Mouse (Mus musculus): ENCODE data around the gene Arsb.

Gene Arsb

DNA sequence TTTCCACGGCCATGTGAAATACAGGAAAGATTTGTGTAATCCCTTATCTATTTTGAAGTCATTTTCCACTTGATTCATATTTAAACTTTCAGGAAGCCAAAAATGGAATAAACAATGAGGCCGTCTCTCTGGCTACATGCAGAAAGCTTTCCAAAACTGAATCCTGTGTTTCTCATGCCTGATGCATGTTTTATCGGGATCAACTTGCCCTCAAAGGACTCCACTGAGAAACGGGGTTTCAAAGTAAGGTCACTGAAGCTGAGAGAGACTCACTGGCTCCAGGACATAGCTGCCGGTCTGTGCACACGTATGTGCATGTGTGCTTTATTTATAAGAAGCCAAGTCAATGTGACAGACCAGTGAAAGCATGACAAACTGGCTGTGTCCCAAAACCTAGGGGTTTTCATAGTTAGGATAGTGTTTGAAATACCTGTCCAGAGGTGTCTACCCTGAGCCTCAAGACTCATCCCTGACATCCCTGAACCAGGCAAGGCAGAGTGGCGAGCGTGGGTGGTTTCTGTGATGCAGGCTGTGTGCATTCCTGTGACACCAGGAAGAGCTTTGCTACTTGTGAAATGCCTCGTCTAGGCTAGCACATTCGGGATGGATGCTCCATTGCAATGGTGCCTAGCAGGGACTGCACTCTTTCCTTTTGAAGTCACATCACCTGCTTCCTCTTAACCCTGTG lies 75.5 kb downstream of the Arsb start:
- no peak for DNase-seq

DNA sequence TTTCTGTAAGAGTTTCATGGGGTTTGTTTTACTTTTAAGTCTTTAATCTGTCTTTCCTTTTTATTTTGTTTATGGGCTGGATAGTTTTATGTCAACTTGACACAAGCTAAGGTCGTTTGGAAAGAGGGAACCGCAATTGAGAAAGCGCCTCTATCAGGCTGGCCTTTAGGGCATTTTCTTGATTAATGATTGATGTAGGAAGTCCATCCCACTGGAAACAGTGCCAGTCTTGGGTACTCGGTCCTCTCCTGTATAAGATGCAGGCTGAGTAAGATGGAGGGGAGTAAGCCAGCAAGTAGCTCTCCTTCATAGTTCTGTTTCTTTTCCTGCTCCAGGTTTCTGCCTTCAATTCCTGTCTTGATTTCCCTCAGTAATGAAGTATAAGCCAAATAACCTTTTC lies 76.2 kb downstream of the Arsb start:
- DNase-seq: no peak

- no peak for DNase-seq
Observed at GRCm38 (mm10) chr13:93848615-93849014, 77.2 kb downstream of the Arsb start.

DNA sequence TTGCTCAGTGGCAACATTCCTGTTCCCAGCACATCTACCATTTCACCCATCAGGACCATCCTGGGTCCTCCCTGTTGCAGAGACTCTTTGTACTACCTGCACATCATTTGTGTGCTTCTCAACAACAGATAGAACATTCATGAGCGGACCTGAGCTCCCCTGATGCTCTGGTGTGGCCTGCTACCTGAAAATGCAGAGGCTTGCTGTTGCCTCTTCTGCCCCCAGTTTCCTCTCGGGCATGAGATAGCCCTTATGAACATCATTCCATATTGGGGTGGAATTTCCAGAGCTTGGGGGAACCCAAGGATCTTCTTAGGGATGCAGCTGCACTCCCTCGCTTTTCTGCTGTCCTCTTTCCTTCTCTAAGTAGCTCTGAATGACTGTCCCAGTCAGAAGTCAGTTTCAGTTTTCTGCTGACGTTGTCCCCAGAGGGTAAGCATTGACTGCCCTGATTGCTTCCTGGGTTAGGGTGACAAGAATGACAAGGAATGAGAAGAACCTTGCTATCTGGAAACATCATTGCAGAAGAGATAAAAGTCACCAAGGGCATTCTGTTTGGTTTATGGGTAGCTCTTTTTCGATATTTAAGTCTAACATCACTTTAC lies 78.4 kb downstream of the Arsb start:
- no peak for DNase-seq

DNA sequence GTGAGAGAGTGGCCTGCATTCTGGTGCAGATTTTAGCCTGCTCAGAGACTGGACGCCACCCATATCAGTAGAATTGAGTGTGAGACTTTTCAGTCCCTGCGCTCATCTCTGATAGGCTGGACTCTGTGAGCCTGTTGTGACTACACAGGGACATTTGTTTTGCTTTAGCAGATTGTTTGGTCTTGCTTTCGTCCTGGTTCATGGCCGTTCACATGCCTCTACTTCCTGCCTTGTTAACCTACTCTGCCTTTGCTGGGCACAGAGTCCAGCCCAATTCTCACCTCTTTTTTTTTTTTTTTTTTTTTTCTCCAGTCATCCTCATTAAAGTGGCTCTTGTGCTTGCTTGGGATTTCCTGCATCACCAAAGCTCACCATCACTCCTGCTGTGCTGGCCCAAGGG lies 79.2 kb downstream of the Arsb start:
- no peak for DNase-seq

GRCm38 (mm10) chr13:93852419-93853138 lies 81.1 kb downstream of the Arsb start:
- peak; percentile 79 for DNase-seq

DNA sequence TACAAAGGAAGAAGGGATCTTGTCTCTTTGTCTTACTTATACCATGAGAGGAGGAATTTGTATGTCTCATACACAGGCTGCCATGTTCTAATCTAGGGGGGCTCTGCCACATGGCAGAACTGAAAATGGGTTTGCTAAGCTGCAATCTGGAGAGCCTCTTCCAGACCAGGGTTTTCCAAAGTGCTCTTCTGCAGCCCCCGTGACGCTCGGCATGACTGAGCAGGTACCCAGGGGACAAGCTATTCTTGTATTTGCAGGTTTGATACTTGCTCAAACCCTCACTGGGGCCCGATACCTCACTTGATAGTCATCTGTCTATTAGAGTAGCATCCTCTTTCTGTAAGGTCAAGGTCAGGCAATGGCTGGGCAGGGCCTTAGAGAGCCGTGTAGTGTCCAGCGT lies 82.3 kb downstream of the Arsb start:
- DNase-seq: no peak

GRCm38 (mm10) chr13:93854325-93854724 lies 82.9 kb downstream of the Arsb start:
- no peak for DNase-seq

DNA sequence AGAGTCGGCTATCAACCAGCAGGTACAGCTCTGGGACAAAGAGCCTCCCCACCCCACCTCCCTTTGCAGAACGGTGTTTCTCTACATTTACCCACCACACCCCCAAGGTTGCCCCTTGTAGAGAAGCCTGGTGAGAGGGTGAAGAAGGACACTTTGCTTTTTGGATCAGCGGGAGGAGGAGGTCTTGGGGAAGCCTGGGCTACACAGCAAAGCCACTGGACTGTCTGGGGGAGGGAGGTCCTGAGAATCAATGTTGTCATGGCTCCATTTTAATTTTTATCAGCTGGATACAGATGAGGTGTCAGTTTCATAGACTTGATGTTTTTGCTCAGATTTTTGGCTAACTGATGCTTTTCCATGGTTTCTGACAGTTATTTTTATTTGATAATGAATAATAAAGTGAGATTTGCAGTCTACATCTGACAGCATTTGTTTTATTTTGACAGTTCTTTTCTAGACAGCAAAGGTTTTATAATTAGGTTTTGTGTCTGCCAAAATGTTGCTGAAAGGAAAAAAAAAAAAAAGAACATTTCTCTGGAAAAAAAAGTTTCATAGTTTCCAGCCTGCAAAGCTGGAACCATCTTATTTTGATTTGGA lies 83.6 kb downstream of the Arsb start:
- no peak for DNase-seq

GRCm38 (mm10) chr13:93855701-93856183 lies 84.3 kb downstream of the Arsb start:
- DNase-seq: peak; percentile 76

GRCm38 (mm10) chr13:93861211-93861610 lies 89.8 kb downstream of the Arsb start:
- no peak for DNase-seq

DNA sequence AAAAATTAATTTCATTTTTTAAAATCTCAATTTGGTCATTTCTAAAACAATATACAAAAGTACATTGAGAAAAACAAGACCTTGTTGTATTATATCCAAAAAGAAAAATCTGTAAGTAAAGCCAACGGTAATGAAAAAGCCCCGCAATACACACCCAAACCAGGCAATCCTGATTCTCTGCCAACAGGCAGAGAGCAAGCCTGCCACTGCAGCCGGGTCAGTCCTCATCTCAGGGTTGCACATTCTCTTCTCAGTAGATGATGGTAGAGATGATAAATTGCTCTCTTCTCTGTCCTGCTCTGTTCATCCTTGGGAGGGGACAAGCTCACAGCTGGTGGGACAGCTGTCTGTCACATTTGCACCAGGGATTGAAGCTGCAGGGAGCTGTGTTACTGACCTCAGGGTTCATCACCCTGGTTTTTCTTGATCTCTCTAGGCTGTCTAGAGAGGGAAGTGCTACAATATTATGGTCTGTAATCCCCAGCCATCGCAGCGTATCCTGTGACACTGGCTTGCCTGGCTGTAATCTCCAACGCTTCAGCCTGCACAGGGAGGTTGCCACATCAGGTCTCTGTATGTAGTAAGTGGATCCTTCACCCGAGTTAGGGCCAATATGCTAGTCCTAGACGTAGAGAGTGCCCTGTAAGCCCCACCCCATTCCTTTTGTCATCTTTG lies 92.8 kb downstream of the Arsb start:
- no peak for DNase-seq

- no peak for DNase-seq
Observed at GRCm38 (mm10) chr13:93866638-93867037, 95.2 kb downstream of the Arsb start.

- no peak for DNase-seq
Observed at GRCm38 (mm10) chr13:93871681-93872080, 100.3 kb downstream of the Arsb start.

GRCm38 (mm10) chr13:93872591-93872990 lies 101.2 kb downstream of the Arsb start:
- DNase-seq: no peak

GRCm38 (mm10) chr13:93877924-93878323 lies 106.5 kb downstream of the Arsb start:
- no peak for DNase-seq

DNA sequence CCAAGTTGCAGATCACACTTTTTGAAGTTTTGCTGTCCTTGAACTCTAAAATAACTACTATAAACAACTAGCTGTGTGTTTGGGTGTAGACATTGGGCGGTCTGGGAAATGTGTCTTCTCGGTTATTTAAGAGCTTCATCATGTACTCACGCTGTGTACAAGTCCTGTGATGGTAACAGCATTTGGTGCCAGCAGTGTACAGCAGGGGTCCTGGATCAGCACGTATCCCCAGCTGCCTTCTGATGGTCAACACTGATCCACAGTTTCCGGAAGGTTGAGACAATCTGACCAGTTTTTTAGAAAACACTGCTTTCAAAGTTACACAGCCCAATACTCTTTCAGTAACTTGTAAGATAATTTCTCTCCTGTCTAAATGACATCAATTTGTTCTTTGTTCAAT lies 108.0 kb downstream of the Arsb start:
- DNase-seq: no peak

DNA sequence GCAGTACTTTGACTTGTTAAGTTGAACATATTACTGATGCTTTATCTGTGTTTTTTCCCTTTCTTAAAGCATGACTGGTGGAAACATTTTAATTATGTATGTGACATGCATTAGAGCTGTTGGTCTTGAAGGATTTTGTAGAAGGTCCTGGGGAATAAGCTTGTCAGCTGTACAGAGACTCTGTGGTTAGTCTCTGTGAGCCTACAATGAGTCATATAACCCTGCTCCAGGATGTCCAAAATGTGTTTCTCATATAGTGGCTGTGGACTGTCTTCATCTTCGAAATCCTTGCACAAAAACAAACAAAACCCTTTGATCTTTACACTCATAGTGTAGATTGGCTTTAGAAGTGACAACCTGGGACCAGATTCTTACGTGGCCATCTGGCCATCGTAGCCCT lies 110.7 kb downstream of the Arsb start:
- DNase-seq: no peak

DNA sequence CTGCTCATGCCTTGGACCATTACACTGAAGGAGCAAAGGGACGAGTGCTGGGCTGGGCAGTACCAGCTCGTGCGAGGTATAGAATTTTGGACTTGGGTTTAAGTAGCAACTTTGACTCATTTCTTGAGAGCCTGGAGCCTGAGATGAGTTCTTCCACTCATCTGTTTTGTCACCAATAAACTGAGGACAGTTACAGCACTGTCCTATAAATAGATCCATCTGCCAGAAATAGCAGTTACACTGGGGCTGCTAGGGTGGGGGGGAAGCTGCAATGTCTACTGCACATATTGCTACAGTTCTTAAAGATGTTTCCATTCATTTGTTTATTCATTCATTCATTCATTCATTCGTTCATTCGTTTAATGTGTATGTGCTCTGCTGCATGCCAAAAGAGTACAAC lies 115.6 kb downstream of the Arsb start:
- DNase-seq: no peak

GRCm38 (mm10) chr13:93888196-93888595 lies 116.8 kb downstream of the Arsb start:
- no peak for DNase-seq

- DNase-seq: no peak
Observed at GRCm38 (mm10) chr13:93888916-93889315, 117.5 kb downstream of the Arsb start.

GRCm38 (mm10) chr13:93889991-93890390 lies 118.6 kb downstream of the Arsb start:
- DNase-seq: peak; percentile 41

GRCm38 (mm10) chr13:93891276-93891675 lies 119.8 kb downstream of the Arsb start:
- DNase-seq: peak; percentile 33
